Mouse (Mus musculus) testis, adult 2 months (tissue): ENCODE results near the gene Tipin.

Source experiments
- CTCF ChIP-seq: fragments of 200-500 bp; IDR thresholded peaks from 2 replicates; pipeline ENCODE4 v1.5.1; 2012; ENCODE audit warnings: low read depth, mild to moderate bottlenecking, inconsistent platforms, low read length, moderate library complexity; ENCODE audit not compliant: control insufficient read depth, insufficient read depth, insufficient replicate concordance
- POLR2A ChIP-seq: fragments of 200-500 bp; IDR thresholded peaks from 2 replicates; pipeline ENCODE4 v1.6.1; 2012; ENCODE audit warnings: low read depth, mild to moderate bottlenecking, inconsistent platforms, low read length, moderate library complexity; ENCODE audit not compliant: control insufficient read depth

- TF ChIP-seq POLR2A (no peak), CTCF (no peak)
Observed at GRCm38 (mm10) chr9:64341254-64341566, 59.8 kb downstream of the Tipin start, which contains the start of gene Dis3l.
